Mouse (Mus musculus): Measurements from ENCODE around the gene Adcy1. TPM values are rescaled to one million over a fixed set of nuclear protein-coding genes. Genes with fewer than 3 reads are reported as not detected.

Gene Adcy1
- polyA plus RNA-seq, 1 experiment = 2.2 TPM

GRCm38 (mm10) chr11:7067263-7067662, 4.0 kb downstream of the Adcy1 start:
- no peak overlapping the region for H3K27ac ChIP-seq (ENCODE audit: insufficient read depth, low read length)
- no peak overlapping the region for H3K4me3 ChIP-seq (ENCODE audit: insufficient read depth, low read length)
- TF ChIP-seq POLR2A (IDR thresholded peaks at IDR 0.05; ENCODE audit: low read depth, low read length) (no peak), CTCF (IDR thresholded peaks at IDR 0.05; ENCODE audit: borderline replicate concordance, insufficient read depth, low read length) (no peak)
- H3K4me1 ChIP-seq (ENCODE audit: control insufficient read depth, insufficient read depth, low read length) = no peaks in the 10 kb centered on the region

GRCm38 (mm10) chr11:7068479-7069235, 5.4 kb downstream of the Adcy1 start:
- Histone ChIP-seq H3K27ac (ENCODE audit: insufficient read depth, low read length) (no peak overlapping the region), H3K4me3 (ENCODE audit: insufficient read depth, low read length) (no peak overlapping the region), H3K4me1 (ENCODE audit: control insufficient read depth, insufficient read depth, low read length) (no peaks in the 10 kb centered on the region)
- no peak for TF ChIP-seq POLR2A (IDR thresholded peaks at IDR 0.05; ENCODE audit: low read depth, low read length)
- TF ChIP-seq CTCF (IDR thresholded peaks at IDR 0.05; ENCODE audit: borderline replicate concordance, insufficient read depth, low read length) = no peak

GRCm38 (mm10) chr11:7069762-7070161, 6.5 kb downstream of the Adcy1 start:
- TF ChIP-seq POLR2A (IDR thresholded peaks at IDR 0.05; ENCODE audit: low read depth, low read length) (no peak), CTCF (IDR thresholded peaks at IDR 0.05; ENCODE audit: borderline replicate concordance, insufficient read depth, low read length) (no peak)
- no peak overlapping the region for H3K4me3 ChIP-seq (ENCODE audit: insufficient read depth, low read length)
- no peaks in the 10 kb centered on the region for H3K4me1 ChIP-seq (ENCODE audit: control insufficient read depth, insufficient read depth, low read length)
- no peak overlapping the region for H3K27ac ChIP-seq (ENCODE audit: insufficient read depth, low read length)

GRCm38 (mm10) chr11:7071617-7072016, 8.3 kb downstream of the Adcy1 start:
- no peak for TF ChIP-seq CTCF (IDR thresholded peaks at IDR 0.05; ENCODE audit: borderline replicate concordance, insufficient read depth, low read length)
- TF ChIP-seq POLR2A (IDR thresholded peaks at IDR 0.05; ENCODE audit: low read depth, low read length) = no peak
- no peak overlapping the region for H3K27ac ChIP-seq (ENCODE audit: insufficient read depth, low read length)
- no peaks in the 10 kb centered on the region for H3K4me1 ChIP-seq (ENCODE audit: control insufficient read depth, insufficient read depth, low read length)
- H3K4me3 ChIP-seq (ENCODE audit: insufficient read depth, low read length) = no peak overlapping the region

- Histone ChIP-seq H3K27ac (ENCODE audit: insufficient read depth, low read length) (no peak overlapping the region), H3K4me1 (ENCODE audit: control insufficient read depth, insufficient read depth, low read length) (no peaks in the 10 kb centered on the region), H3K4me3 (ENCODE audit: insufficient read depth, low read length) (no peak overlapping the region)
- TF ChIP-seq POLR2A (IDR thresholded peaks at IDR 0.05; ENCODE audit: low read depth, low read length) (no peak), CTCF (IDR thresholded peaks at IDR 0.05; ENCODE audit: borderline replicate concordance, insufficient read depth, low read length) (no peak)
Measured at GRCm38 (mm10) chr11:7073556-7073955, 10.3 kb downstream of the Adcy1 start.

GRCm38 (mm10) chr11:7076510-7076909, 13.2 kb downstream of the Adcy1 start:
- TF ChIP-seq POLR2A (IDR thresholded peaks at IDR 0.05; ENCODE audit: low read depth, low read length) (no peak), CTCF (IDR thresholded peaks at IDR 0.05; ENCODE audit: borderline replicate concordance, insufficient read depth, low read length) (no peak)
- H3K27ac ChIP-seq (ENCODE audit: insufficient read depth, low read length) = no peak overlapping the region
- no peak overlapping the region for H3K4me3 ChIP-seq (ENCODE audit: insufficient read depth, low read length)
- H3K4me1 ChIP-seq (ENCODE audit: control insufficient read depth, insufficient read depth, low read length) = no peaks in the 10 kb centered on the region

GRCm38 (mm10) chr11:7081893-7082292, 18.6 kb downstream of the Adcy1 start:
- TF ChIP-seq CTCF (IDR thresholded peaks at IDR 0.05; ENCODE audit: borderline replicate concordance, insufficient read depth, low read length) (no peak), POLR2A (IDR thresholded peaks at IDR 0.05; ENCODE audit: low read depth, low read length) (no peak)
- no peak overlapping the region for H3K27ac ChIP-seq (ENCODE audit: insufficient read depth, low read length)
- H3K4me3 ChIP-seq (ENCODE audit: insufficient read depth, low read length) = no peak overlapping the region
- no peaks in the 10 kb centered on the region for H3K4me1 ChIP-seq (ENCODE audit: control insufficient read depth, insufficient read depth, low read length)

GRCm38 (mm10) chr11:7083911-7084310, 20.6 kb downstream of the Adcy1 start:
- H3K27ac ChIP-seq (ENCODE audit: insufficient read depth, low read length) = no peak overlapping the region
- no peak for TF ChIP-seq POLR2A (IDR thresholded peaks at IDR 0.05; ENCODE audit: low read depth, low read length)
- no peak for TF ChIP-seq CTCF (IDR thresholded peaks at IDR 0.05; ENCODE audit: borderline replicate concordance, insufficient read depth, low read length)

GRCm38 (mm10) chr11:7085184-7085583, 21.9 kb downstream of the Adcy1 start:
- Histone ChIP-seq H3K27ac (ENCODE audit: insufficient read depth, low read length) (no peak overlapping the region), H3K4me3 (ENCODE audit: insufficient read depth, low read length) (no peak overlapping the region), H3K4me1 (ENCODE audit: control insufficient read depth, insufficient read depth, low read length) (no peaks in the 10 kb centered on the region)
- TF ChIP-seq CTCF (IDR thresholded peaks at IDR 0.05; ENCODE audit: borderline replicate concordance, insufficient read depth, low read length) (no peak), POLR2A (IDR thresholded peaks at IDR 0.05; ENCODE audit: low read depth, low read length) (no peak)

More at GRCm38 (mm10) chr11:7083911-7084310, 20.6 kb downstream of the Adcy1 start:
- Histone ChIP-seq H3K4me3 (ENCODE audit: insufficient read depth, low read length) (no peak overlapping the region), H3K4me1 (ENCODE audit: control insufficient read depth, insufficient read depth, low read length) (no peaks in the 10 kb centered on the region)

GRCm38 (mm10) chr11:7091120-7091519, 27.8 kb downstream of the Adcy1 start:
- TF ChIP-seq CTCF (IDR thresholded peaks at IDR 0.05; ENCODE audit: borderline replicate concordance, insufficient read depth, low read length) (no peak), POLR2A (IDR thresholded peaks at IDR 0.05; ENCODE audit: low read depth, low read length) (no peak)
- no peaks in the 10 kb centered on the region for H3K4me1 ChIP-seq (ENCODE audit: control insufficient read depth, insufficient read depth, low read length)
- H3K4me3 ChIP-seq (ENCODE audit: insufficient read depth, low read length) = no peak overlapping the region
- H3K27ac ChIP-seq (ENCODE audit: insufficient read depth, low read length) = no peak overlapping the region

Measured in embryonic fibroblast, embryonic 13.5 days (primary cell).